Mouse (Mus musculus) T-helper 2 cell (primary cell): ENCODE data around the gene B3gnt9.
"Not testable (repeated sequence)": the region's sequence is repeated elsewhere in the genome, so short reads cannot be mapped to it uniquely, and the experiment has no call there.

Experiments used
- in situ Hi-C: fragments of 300-600 bp; cut with MboI, MseI; formaldehyde crosslinking; loops from one replicate; pipeline ENCODE4 v1.15.1; 2025; ENCODE audit warnings: high pct_unique_total_duplicates

Gene B3gnt9

DNA sequence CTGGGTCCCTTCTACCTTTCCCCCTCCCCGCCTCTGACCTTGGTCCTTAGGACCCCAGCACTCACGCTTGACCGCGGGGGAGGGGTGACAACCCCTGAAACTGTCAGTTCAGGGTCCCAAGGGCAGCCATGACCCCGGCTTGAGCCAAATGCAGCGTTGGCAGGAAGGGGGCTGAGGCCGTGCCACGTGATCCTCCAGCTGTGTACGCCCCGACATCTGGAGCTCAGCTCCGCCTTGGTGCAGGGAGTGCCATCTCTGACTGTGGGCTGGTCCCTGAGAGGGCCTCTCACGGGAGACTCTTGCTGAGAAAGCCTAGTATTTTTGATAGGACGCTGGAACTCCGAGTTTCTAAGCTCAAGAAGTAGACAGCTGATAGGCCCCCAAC is at the start of gene B3gnt9:
Gene B3gnt9 (minus strand): TSS at position 188 of the 385 bp plus-strand sequence.
- in situ Hi-C loops = no loop called here

DNA sequence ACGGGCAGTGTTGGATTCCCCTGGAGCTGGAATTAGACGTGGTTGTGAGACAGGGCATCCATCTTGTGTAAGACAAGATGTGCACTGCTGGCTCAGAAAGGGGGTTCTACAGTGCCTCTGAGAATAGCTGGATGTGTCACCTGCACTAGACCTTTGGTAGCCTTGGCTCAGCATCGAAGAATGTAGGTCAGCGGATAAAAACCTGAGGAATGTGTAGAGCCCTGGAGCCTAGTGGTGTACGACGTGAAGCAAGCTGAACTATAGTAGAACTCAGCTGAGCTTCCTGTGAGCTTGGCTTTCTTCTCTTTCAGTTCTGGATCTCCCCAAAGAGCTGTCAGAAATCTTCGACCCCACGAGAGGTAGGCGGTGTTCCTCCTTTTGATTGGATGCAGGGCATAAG is 48.9 kb upstream of the B3gnt9 start:
- in situ Hi-C loops = no loop called here

DNA sequence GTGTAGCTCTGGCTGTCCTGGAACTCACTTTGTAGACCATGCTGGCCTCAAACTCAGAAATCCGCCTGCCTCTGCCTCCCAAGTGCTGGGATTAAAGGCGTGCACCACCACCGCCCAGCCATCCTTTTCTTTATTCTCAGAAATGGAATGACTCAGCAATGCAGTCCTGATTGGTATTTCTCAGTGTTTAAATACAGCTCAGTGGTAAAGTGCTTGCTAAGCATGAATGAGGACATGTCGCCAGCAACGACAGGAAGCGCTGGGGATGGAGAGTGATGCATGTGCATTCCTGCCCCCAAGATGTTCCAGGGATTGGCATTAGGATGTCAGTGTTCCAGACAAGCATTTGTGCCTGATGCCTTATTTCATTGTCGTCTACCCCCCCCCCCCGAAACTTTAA is 48.4 kb upstream of the B3gnt9 start:
- in situ Hi-C loops = no loop called here

DNA sequence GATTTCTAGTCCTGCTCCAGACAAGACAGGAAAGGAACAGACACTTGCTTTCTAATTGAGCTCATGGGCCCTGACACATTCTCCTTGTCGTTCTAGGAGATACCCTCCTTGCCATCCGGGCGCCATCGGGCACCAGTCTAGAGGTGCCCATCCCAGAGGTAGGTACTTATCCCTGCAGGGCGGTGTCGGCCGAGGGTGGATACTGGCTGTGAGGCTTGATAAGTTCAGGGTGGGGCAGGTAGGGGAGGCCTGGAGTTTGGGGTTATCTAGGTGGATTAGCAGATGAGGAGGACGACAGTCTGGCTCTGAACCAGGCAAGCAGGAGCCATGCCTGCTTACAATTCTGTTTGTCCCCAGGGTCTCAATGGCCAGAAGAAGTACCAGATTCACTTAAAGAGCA is 45.0 kb upstream of the B3gnt9 start:
- in situ Hi-C loops = no loop called here

DNA sequence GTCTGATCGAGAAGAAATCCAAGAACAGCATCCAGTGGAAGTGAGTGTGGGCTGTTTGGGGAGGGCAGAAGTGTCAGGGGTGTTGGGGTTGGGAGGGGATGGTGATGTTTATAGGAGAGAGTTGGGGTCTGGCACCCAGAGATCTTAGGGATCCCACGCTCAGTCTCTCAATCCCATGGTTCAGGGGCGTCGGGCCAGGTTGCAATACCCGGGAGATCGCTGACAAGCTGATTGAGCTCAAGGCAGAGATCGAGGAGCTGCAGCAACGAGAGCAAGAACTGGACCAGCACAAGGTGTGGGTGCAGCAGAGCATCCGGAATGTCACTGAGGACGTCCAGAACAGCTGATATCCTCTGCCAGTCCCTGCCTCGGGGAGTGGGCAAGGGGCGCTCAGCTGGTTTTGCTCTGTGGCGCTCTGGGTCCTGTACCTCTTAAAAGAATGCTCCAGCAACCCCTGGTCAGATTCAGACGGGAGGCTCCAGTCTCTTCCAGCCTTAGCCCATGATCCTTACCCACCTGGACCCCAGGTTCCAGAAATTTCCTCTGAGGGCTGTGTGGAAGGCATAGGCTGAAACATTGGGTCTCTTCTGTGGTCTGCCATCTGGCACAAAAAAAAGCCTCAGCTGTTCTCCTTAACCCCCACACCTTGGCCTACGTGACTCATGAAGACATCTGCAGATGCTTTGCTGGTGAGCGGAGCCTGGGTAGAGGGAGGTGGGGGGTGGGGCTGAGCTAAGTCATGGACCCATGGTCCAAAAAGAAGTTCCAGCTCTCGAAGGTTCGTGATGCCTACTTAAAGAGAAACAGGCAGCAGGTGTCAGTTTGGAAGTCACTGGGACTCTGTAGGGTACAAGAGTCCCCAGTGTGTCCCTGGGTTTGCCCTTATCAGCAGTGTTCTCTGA is 43.6 kb upstream of the B3gnt9 start:
- in situ Hi-C loops = no loop called here

DNA sequence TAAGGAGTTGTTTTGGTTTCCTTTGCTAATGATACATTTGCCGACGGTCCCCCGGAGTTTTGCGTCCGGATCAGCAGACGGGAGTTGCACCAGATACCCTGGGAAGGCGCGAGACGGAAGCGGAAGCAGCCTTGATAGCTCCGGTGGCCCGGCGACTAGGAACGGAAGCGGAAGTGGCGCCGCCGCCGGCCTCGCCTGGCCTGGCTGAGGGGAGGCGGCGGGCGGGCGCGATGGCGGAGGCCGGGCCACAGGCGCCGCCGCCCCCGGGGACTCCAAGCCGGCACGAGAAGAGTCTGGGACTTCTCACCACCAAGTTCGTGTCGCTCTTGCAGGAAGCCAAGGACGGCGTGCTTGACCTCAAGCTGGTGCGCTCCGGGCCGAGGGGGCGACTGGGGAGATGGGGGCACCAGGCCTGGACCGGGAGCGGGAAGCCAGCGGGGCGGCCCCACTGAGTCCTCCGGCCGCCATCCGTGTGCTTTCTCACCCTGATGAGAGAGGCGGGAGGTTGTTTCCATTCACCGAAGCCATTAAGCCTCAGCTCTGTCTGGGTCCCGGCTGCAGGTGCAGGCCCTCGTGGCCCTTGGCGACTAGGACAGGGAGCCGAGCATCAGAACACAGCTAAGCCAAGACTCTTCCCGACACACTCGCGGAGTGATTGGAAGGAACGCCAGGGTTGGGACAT is 42.7 kb upstream of the B3gnt9 start, which contains the start of gene E2f4:
Gene E2f4 (plus strand): TSS at position 153 of the 682 bp plus-strand sequence.
- in situ Hi-C loops = no loop called here

DNA sequence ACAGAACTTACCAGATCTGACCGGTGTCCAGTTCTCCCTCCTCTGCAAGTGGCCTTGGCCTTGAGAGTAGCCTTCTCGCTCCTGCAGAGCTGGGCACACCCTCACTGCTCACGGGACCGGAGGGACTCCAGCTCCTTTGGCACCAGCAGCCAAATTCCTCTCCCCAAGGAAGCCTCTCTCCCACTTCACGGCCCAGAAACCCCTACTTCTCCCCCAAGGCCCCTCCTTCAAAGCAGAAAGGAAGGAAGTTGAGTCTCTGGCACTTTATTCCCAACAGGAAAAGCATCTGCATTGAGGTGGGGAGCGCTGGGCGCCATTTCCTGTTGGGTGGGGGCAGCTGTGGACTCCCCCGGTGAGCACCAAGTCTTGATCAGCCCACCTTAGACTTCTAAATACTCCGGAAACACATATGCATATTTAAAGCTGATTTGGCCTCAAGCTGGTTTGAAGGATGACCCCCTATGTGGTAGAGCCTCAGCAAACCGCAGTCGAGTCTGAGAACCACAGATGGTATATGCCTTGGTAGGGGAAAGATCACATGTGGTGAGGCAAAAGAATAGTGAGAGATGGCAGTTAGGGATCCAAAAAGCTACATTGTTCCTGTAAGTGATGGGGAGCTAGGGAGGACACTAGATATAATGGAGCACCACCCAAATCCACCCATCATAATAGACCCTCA is 41.1 kb upstream of the B3gnt9 start, which contains the start of gene Exoc3l:
Gene Exoc3l (minus strand): TSS at position 207 of the 679 bp plus-strand sequence.
- in situ Hi-C loops = no loop called here

DNA sequence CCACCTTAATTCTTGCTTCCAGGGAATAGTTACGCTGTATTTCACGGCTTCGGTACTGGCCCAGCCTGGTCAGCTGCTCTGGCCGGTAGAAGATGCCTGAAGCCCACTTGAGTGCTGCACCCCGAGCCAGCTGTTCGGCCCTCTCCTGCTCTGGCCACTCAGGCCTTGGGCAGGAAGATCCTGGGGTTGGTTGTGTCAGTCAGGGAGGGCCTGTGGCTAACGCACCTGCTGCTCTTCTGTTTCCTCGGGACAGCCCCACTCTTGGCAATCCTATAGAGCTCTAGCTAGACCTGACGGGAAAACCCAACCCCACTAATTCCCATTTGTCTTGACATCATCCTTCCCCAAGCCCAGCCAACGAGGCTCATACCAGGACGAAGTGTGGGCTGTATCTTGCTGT is 40.3 kb upstream of the B3gnt9 start:
- in situ Hi-C loops = no loop called here

DNA sequence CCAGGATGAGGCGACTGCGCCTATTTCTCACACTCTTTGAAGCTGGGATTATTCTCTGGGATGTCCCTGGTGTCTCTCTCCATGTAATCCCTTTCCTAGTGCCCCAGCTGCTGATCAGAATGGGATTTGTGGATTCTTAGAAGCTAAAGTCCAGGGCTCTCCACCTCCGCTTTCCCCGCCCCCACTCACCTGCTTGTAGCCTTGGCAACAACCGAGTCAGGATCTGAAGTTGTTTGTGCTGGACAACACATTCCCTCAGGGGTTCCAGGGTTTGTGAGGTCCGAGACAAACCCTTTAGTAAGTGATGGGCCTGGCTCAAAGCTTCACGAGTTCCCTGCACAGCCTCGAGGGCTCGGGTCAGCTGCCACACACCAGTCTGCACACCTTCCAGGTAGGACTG is 39.8 kb upstream of the B3gnt9 start:
- in situ Hi-C loops = no loop called here

DNA sequence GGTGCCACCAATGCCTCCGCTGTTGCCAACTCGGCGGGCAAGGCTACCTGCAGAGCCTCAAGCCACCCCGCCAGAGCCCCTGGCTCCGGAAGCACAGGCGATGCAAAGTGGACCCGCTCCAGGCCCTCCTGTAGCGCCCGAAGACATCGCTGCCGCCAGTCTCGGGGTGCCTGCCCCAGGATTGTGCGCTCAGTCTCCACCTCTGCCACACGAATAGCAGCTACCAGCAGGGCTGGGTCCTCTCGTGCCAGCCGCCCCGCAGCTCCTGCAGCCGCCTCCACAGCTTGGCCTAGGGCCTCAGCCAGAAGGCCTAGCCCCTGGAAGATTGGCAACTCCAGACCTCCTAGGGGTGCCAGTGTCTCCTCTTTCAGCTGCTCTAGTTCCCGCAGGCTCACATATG is 38.5 kb upstream of the B3gnt9 start:
- in situ Hi-C loops = no loop called here

DNA sequence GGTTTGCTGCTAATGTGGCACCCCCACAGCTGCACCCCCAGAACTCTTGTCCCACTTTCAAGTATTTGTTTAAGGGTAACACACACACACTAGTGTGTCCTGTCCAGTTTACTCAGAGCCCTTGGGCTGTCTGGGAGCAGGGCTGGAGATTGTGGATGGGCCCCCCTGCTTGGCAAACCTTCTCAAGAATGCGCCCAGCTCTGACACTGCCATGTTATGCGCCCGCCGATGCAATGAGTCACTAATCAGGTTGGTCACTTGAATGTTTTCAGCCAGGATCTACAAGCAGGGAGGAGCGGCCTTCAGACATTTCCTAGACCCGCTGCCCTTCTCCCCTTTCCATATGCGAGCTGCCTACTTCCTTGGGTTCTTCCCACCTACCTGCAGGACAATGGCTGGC is 37.5 kb upstream of the B3gnt9 start:
- in situ Hi-C loops = no loop called here

DNA sequence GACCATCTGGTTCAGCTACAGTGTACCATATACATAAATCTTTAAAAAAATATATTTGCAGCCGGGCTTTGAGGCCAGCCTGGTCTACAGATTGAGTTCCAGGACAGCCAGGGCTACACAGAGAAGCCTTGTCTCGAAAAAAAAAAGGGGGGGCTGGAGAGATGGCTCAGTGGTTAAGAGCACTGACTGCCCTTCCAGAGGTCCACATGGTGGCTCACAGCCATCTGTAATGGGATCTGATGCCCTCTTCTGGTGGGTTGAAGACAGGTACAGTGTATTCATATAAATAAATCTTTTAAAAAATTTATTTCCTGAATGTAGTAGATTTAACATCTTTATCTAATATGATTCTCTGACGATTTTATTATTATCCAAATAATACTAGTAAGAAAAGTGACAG is 36.8 kb upstream of the B3gnt9 start:
- in situ Hi-C loops = not testable (repeated sequence)

DNA sequence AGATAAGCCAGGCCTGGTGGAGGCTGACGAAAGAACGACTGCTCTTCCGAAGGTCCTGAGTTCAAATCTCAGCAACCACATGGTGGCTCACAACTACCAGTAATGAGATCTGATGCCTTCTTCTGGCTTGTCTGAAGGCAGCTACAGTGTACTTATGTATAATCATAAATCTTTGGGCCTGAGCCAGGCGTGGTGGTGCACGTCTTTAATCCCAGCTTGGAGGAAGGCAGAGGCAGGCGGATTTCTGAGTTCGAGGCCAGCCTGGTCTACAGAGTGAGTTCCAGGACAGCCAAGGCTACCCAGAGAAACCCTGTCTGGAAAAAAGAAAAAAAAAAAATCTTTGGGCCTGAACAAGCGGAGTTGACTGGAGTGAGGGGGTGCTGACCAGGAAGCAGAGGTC is 36.4 kb upstream of the B3gnt9 start:
- in situ Hi-C loops = not testable (repeated sequence)

DNA sequence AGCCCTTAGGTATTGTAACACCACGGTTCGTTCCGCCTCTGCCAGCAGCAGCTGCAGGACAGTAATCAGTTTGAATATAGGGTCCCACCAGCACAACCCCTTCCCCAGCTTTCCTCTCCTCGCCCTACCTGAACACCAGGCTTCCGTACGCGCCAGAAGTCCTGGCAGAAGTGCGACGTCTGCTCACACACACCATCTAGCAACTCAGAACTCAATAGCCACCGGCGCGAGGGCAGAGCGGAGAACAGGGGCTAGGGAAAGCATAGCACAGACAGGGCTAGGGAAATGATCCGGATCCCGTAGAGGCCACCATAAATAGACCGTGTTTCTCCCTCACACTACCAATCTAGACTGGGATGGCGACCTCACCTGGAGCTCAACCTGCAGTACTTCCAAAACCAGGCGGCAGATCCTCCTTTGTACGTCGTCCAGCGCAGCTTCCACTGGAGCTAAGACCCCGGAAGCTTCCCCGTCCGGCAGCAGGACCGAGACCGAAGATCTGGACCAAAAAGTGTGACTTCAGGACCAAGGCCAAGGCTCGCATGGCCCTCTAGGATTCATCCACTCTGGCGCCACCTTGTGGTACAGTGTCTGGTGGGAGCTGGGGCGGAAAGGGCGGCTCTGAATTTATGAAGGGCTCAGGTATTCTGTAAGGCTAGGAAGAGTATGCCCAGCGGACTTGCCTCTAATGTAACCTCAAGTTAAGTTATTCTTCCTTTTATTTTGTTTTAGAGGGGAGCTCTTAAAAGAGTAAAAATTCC is 35.8 kb upstream of the B3gnt9 start:
- in situ Hi-C loops = no loop called here

DNA sequence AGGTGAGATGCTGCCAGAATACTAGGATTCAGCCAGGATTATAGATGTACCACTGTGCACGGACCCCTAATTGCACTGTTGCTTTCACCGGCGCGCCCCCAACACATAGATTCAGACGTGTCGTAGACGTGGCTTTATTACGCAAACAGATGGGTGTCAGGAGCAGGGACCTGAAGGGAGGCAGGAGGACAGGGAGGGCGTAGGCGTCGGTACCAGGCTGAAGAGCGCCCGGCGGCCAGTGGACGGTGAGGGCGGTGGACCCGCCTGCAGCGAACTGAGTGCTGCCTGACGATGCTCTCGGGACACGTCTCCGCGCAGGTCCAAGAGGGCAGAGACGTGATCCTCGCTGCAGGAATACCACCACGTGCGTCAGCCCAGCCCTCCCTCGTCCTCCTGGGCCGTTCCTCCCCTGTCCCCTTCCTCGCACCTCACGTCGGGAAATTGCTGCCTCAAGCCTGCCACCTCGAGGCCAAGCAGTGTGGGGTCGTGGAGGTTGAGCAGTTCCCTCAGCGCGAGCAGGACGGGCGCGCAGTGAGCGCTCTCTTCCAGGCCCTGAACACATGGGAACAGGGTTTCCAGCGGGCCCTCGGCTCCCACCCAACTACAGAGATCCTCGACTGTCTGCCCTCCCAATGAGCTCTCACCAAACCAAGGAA is 35.0 kb upstream of the B3gnt9 start, which contains the start of gene 4931428F04Rik:
Gene 4931428F04Rik (minus strand): TSS at position 60 of the 656 bp plus-strand sequence.
- in situ Hi-C loops = no loop called here

DNA sequence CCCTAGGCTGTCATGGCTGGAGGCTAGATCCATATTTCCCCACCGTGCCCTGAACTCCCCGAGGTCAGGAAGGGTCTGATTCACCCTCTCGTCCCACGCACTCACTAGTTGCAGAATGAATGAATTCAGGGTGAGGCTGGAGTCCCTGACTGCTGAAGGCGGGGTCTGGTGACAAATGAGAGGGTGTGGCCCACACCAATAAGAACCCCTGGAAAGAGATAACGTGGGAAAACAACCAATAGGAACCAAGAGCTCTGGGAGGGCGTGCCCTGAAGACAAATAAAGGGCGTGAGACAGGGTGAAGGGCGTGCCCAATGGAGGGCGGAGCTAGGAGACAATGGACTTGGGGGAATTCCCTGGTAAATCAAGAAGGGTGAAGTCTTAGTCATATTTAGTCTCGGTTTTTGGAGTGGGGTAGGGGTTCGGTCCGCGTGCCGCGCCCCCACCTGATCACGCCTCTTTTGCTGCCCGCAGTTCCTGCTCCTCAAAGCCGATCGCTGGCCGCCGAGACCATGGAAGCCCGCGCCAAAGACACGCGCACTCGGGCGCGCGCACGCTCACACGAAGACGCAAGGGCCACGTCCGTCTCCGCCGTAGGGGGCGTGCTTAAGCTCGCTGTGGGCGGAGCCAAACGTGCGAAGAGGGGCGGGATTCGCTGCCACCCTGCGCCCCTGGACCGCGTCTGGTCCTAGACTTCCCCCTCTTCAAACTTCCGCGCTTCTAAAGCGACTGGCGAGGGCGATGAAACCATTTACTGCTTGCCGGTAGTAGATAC is 34.2 kb upstream of the B3gnt9 start:
- in situ Hi-C loops = no loop called here

DNA sequence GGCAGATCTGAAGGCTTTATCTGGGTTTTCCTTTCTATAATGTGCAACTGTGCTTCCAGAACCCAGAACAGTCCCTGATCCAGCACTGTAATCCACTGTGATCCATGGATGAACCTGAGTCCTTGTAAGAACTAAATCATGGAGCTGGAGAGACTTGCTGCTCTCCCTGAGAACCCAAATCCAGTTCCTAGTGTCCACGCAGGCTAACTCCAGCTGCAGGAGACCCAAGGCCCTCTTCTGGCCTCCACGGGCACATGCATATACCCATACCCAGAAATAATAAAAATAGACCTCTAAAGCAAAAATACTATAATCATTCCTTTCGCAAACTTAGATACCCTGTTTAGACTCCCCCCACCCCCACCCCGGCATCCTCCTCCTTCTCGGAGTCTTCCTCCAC is 33.3 kb upstream of the B3gnt9 start:
- in situ Hi-C loops = no loop called here

DNA sequence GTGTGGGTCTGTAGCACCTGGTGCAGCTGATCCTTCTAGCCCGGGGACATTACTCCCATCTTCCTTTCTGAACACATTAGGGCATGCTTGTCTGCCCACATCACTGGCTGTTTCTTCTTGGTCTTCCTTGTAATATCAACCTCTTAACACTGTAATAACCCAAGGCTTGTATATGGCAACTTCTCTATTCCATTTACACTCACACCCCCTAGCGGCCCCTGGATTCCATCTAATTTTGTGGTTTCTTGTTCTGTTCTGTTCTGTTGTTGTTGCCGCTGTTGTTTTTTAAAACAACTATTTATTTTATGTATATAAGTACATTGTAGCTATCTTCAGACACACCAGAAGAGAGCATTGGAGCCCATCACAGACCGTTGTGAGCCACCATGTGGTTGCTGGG is 32.0 kb upstream of the B3gnt9 start:
- in situ Hi-C loops = no loop called here

DNA sequence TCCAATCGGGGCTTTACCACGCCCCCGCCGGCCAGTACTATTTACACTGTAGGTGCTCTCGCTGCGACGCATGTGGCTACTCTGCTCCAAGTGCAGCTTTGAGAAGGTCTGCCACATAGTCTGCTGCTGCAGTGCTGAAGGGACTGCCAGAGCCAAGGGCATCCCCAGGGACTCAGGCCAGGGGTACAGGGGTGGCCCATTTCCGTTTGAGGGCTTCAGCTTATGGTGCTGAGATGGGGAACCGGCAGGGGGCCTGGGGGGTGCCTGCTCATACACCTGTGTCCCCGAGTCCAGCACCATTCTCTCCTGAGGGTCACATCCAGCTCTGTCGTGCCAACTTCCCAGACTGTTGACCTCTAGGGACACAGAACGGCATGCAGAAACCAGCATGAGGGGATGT is 30.6 kb upstream of the B3gnt9 start:
- in situ Hi-C loops = no loop called here

DNA sequence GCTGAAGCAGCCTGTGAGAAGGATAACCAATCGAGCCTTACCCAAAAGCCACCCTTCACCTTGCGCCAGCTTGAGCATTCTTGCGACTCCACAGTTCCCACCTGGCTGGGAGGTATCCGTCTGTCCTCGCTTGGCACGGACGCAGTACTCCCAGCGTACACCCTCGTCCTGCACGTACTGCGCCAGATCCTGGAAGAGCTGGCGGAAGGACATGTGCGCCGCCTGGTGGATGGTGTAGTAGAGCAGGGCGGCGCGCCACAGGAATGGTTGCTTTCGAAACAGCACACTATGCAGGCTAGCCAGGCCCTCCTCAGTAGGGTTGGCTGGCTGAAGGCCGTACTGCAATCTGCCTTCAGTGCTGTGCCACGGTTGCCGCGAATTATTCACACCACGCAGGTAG is 28.1 kb upstream of the B3gnt9 start:
- in situ Hi-C loops = no loop called here
